Mouse (Mus musculus): Measurements from ENCODE around the gene Psmc3ip. TPM values are rescaled to one million over a fixed set of nuclear protein-coding genes. Genes with fewer than 3 reads are reported as not detected.
A peak's percentile ranks its signal among the peaks of the same experiment; 100 is the strongest.

Psmc3ip gene
- 63.3 and 64.1 TPM in 2 replicates for polyA plus RNA-seq (2015; fragmentation: Nextera tagmentation; extraction: Ambion mirVana)

DNA sequence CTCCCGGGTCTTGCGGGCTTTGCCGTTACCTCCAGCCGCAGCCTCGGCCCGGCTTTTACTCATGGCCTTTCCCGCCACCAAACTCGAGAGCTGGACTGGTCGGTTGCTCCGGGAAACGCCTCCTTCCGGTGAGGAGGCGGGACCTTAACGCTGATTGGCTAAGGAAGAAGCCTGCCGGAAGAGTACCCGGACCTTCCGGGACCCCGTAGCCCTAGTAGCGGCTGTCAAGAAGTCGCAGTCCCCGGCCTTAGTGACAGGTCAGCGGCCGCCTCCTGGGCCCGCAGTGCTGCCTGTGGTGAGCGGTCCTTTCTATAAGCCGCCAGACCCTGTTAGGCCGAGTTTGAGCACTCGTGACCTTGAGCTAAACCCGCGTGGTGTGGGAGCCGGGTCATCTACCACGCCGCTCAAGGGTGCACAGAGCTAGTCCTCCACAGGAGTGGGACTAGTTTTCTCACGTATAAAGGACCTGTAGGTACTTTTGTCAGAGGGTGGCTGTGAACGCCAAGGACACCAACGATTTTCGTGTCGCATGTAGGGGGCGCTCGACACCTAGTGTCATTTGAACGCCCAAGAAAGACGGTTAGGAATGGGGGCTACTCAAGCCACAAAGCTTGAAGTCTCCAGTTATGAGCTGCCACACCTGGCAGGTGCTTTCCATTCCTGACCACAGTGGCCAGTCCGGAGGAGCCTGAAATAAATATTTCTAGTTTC, at the start of gene Psmc3ip:
TSS of gene Psmc3ip (minus strand) at position 123 of the 711 bp plus-strand sequence.
- peak within 1 kb of the TSS; percentile 64 for H3K4me3 ChIP-seq
- peak; percentile 97 for ATAC-seq
- no peaks in the 10 kb centered on the region for H3K9me3 ChIP-seq (replicated peaks)
- H3K9ac ChIP-seq = peak within 1 kb of the TSS; percentile 82
- H3K27ac ChIP-seq = peak within 1 kb of the TSS; percentile 77
- H3K36me3 ChIP-seq (ENCODE audit: poor library complexity, severe bottlenecking) = peaks cover 72% of the 10 kb centered on the region
- H3K4me2 ChIP-seq = peak within 1 kb of the TSS; percentile 85
- H3K27me3 ChIP-seq = no peaks in the 10 kb centered on the region
- peaks cover 20% of the 10 kb centered on the region for H3K4me1 ChIP-seq
- WGBS = under 1% methylated on average over 43 of the region's 43 CpGs

- no peaks in the 10 kb centered on the region for H3K27me3 ChIP-seq
- H3K4me3 ChIP-seq = peak overlapping the region; percentile 26
- 24% methylated on average over 19 of the region's 19 CpGs for WGBS
- H3K9ac ChIP-seq = peak overlapping the region; percentile 57; the same call in 1 of the 2 replicates
- ATAC-seq = no peak
- H3K9me3 ChIP-seq (replicated peaks) = no peaks in the 10 kb centered on the region
- H3K36me3 ChIP-seq (ENCODE audit: poor library complexity, severe bottlenecking) = no peaks in the 10 kb centered on the region
- H3K4me2 ChIP-seq = peak overlapping the region; percentile 56
- H3K27ac ChIP-seq = peak overlapping the region; percentile 35; the same call in 1 of the 2 replicates
- peaks cover 42% of the 10 kb centered on the region for H3K4me1 ChIP-seq
Observed at GRCm38 (mm10) chr11:101143338-101144225, 48.3 kb upstream of the Psmc3ip start.

GRCm38 (mm10) chr11:101142215-101142967, 47.2 kb upstream of the Psmc3ip start:
- H3K4me2 ChIP-seq = no peak overlapping the region
- H3K36me3 ChIP-seq (ENCODE audit: poor library complexity, severe bottlenecking) = no peaks in the 10 kb centered on the region
- H3K4me3 ChIP-seq = no peak overlapping the region
- peaks cover 43% of the 10 kb centered on the region for H3K4me1 ChIP-seq
- no peak for ATAC-seq
- 90% methylated on average over 10 of the region's 10 CpGs for WGBS
- no peaks in the 10 kb centered on the region for H3K9me3 ChIP-seq (replicated peaks)
- no peak overlapping the region for H3K9ac ChIP-seq
- H3K27me3 ChIP-seq = no peaks in the 10 kb centered on the region
- H3K27ac ChIP-seq = no peak overlapping the region

GRCm38 (mm10) chr11:101141088-101141487, 45.9 kb upstream of the Psmc3ip start:
- Histone ChIP-seq H3K27ac (no peak overlapping the region), H3K4me1 (peaks cover 34% of the 10 kb centered on the region), H3K9me3 (replicated peaks) (no peaks in the 10 kb centered on the region), H3K27me3 (no peaks in the 10 kb centered on the region), H3K4me3 (no peak overlapping the region), H3K4me2 (peak overlapping the region; percentile 59), H3K36me3 (ENCODE audit: poor library complexity, severe bottlenecking) (no peaks in the 10 kb centered on the region), H3K9ac (no peak overlapping the region)
- ATAC-seq = no peak
- WGBS = 72% methylated on average over 8 of the region's 8 CpGs

DNA sequence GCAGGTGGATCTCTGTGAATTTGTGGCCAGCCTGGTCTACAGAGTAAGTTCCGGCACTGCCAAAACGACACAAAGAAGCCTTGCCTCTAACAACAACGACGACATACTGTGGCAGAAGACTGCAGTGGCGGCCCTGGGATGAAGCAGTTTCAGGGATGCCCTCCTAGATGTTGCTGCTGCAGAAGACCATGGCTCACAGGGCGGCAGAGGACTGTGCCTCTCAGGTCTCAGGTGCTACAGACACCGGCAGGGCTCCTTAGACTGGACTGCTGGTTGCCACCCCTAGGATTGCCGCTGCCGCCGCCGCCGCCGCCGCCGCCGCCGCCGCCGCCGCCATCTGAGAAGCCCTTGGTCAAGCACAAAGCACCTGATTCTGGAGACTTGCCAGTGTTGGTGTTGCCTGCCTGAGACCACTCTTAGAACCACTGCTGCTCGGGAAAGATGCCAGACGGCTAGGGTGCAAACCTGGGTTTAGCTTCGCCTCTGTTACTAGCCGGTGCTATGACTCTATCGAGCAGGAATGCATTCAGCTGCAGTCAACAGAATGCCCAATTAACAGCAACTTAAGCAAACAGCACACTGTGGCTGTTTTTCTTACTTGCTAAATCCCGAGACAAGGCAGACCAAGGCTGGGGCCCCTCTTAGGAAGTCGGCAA, 45.1 kb upstream of the Psmc3ip start:
- WGBS = 33% methylated on average over 27 of the region's 27 CpGs
- Histone ChIP-seq H3K27me3 (no peaks in the 10 kb centered on the region), H3K9me3 (replicated peaks) (no peaks in the 10 kb centered on the region), H3K36me3 (ENCODE audit: poor library complexity, severe bottlenecking) (no peaks in the 10 kb centered on the region), H3K4me3 (peak overlapping the region; percentile 36), H3K9ac (peak overlapping the region; percentile 60), H3K4me2 (peak overlapping the region; percentile 59), H3K4me1 (peaks cover 33% of the 10 kb centered on the region), H3K27ac (peak overlapping the region; percentile 63)
- ATAC-seq = peak; percentile 82

DNA sequence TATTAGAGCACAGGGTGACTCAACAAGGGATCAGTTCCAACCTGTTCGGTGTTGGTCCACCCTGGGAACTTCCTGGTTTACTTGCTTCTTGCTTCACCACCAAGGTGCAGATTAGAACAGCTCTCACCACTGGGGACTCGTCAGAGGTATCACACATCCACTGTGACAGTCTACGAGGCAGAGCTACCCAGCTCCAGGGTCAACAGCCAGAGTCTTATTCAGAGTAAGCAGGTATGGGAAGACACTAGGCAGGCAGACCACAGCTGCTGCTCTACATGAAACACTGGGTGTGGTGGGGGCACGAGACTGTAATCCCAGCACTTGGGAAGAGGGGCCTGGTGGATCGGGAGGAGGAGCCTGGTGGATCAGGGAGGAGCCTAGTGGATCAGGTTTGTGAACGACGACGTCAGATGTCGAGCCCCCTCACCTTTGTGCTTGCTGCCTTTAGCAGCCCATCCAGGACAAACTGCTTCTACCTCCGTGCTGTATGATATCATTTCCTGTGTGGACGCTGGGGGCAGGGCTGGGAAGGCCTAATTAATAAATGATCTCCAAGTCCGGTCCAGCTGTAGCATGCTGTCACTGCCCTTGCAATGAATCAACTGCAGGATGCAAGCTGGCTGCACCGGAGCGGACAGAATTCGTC, 43.4 kb upstream of the Psmc3ip start:
- Histone ChIP-seq H3K9ac (0 out of 2 replicates have a peak overlapping the region, but pooled peaks have one; percentile 34), H3K27ac (peak overlapping the region; percentile 6; the same call in 1 of the 2 replicates), H3K9me3 (replicated peaks) (no peaks in the 10 kb centered on the region), H3K4me1 (peaks cover 29% of the 10 kb centered on the region), H3K4me2 (peak overlapping the region; percentile 45), H3K4me3 (no peak overlapping the region), H3K27me3 (no peaks in the 10 kb centered on the region), H3K36me3 (ENCODE audit: poor library complexity, severe bottlenecking) (no peaks in the 10 kb centered on the region)
- 0 out of 2 replicates have a peak, but pooled peaks have one; percentile 22 for ATAC-seq
- 20% methylated on average over 15 of the region's 15 CpGs for WGBS

DNA sequence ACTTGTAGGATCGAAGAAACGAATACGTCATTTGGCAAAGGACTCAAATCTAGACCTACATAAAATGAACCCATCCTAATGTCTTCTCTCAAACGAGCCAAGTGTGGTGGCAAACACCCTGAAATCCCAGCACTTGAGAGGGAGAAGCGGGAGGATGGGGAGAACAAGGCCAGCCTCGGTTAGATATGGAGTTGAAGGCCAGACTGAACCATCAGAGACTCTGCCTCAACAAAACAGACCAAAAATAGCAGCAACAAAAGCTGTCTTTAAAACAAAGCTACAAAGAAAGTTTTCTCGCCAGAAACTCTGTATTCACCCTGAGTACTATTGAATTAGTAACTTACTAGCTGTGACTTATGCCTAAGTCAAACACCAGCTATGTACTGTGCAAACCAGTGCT, 41.8 kb upstream of the Psmc3ip start:
- Histone ChIP-seq H3K36me3 (ENCODE audit: poor library complexity, severe bottlenecking) (no peaks in the 10 kb centered on the region), H3K4me3 (no peak overlapping the region), H3K9me3 (replicated peaks) (no peaks in the 10 kb centered on the region), H3K9ac (no peak overlapping the region), H3K4me1 (peaks cover 26% of the 10 kb centered on the region), H3K27ac (no peak overlapping the region), H3K4me2 (no peak overlapping the region), H3K27me3 (no peaks in the 10 kb centered on the region)
- ATAC-seq = no peak
- WGBS = 77% methylated on average over 7 of the region's 7 CpGs

DNA sequence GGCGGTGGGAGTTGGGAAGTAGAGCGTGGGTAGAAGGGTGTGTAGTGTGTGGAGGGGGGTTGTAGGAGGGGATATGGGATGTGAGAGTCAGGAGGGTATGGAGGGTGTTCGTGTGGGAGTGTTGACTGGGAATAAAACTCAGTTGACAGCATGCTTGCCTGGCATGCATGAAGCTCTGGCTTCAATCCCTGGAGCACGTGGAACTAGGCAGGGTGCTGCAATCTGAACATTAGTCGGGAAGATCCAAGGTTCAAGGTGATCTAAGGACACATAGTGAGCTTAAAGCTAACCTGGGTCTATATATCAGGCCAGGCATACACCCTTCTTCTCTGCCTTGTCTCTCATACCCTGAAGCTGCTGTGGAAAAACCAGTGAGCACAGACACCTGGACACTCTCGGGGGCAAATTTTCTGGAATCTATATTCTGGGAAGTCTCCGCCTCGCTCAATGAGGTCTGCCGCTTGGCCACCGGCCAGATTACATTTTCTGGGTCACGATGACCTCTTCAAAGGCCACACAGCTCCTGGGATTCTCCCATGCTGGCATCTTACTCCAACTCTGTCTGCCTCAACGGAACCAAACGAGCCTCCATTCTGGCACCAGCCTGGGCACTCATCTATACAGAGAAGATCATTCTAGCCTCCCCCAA, 39.1 kb upstream of the Psmc3ip start:
- no peaks in the 10 kb centered on the region for H3K36me3 ChIP-seq (ENCODE audit: poor library complexity, severe bottlenecking)
- 80% methylated on average over 13 of the region's 13 CpGs for WGBS
- no peak overlapping the region for H3K4me2 ChIP-seq
- no peak for ATAC-seq
- H3K27me3 ChIP-seq = no peaks in the 10 kb centered on the region
- H3K4me1 ChIP-seq = peaks cover 6% of the 10 kb centered on the region; the same call in 1 of the 2 replicates
- H3K9ac ChIP-seq = no peak overlapping the region
- H3K4me3 ChIP-seq = no peak overlapping the region
- 0 out of 2 replicates have a peak, but pooled peaks cover 4% of the 10 kb centered on the region for H3K9me3 ChIP-seq (replicated peaks)
- H3K27ac ChIP-seq = no peak overlapping the region

DNA sequence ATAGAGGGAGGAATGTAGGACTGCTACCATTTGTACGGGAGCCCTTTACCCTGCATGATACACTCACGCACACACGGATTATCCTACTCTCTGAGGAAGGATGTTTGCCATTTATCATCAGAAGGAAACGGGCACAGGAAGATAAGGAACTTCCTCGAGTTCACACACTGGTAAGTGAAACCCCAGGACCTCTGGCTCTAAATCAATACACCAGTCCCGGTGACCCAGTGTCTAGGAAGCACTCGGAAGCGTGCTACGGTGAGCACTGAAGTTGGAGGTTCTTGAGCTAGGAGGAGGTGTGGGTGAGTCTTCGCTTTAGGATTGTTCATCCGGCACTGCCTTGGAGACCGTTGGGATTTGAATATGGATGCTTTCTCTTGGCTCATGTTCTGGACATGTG, 37.8 kb upstream of the Psmc3ip start:
- Histone ChIP-seq H3K27me3 (no peaks in the 10 kb centered on the region), H3K27ac (no peak overlapping the region), H3K9me3 (replicated peaks) (0 out of 2 replicates have a peak, but pooled peaks cover 4% of the 10 kb centered on the region), H3K4me1 (no peaks in the 10 kb centered on the region), H3K36me3 (ENCODE audit: poor library complexity, severe bottlenecking) (no peaks in the 10 kb centered on the region), H3K4me3 (no peak overlapping the region), H3K4me2 (no peak overlapping the region), H3K9ac (no peak overlapping the region)
- ATAC-seq = no peak
- 86% methylated on average over 12 of the region's 12 CpGs for WGBS

DNA sequence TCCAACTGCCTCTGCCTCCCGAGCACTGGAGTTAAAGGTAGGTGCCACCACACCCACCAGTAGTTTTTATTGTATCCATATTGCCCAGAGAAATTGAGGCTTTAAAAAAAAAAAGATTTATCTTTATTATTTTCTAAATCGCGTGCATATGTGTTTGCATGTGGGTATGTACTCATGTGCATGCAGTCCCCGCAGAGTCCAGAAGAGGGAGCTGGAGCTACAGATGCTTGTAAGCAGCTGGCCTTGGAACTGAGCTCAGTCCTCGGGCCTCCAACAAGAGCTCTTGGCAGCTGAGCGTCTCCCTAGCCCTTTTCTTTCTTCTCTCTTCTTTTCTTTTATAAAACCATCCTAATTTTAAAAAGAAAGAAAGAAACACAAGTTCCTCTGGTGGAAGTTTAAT, 36.5 kb upstream of the Psmc3ip start:
- Histone ChIP-seq H3K4me2 (no peak overlapping the region), H3K27me3 (no peaks in the 10 kb centered on the region), H3K4me1 (no peaks in the 10 kb centered on the region), H3K9ac (no peak overlapping the region), H3K36me3 (ENCODE audit: poor library complexity, severe bottlenecking) (peaks cover 7% of the 10 kb centered on the region), H3K27ac (no peak overlapping the region), H3K9me3 (replicated peaks) (peaks cover 4% of the 10 kb centered on the region; the same call in 1 of the 2 replicates), H3K4me3 (no peak overlapping the region)
- ATAC-seq = no peak
- 87% methylated on average over 6 of the region's 6 CpGs for WGBS
